Mouse (Mus musculus) CH12.LX (cell line): ENCODE data around the gene Guca1b. TPM values are rescaled to one million over a fixed set of nuclear protein-coding genes. Genes with fewer than 3 reads are reported as not detected.

Source experiments
- DNase-seq: peaks from one replicate; pipeline ENCODE4 v3.0.0-alpha.2; 2013; ENCODE audit errors: extremely low read depth
- H3K27ac ChIP-seq: 2 replicates; pipeline ENCODE4 v1.5.1; 2012; ENCODE audit warnings: low read depth, mild to moderate bottlenecking, control low read depth, moderate library complexity; ENCODE audit not compliant: insufficient read depth
- H3K27me3 ChIP-seq: replicated peaks from 2 replicates; pipeline ENCODE3; 2012; ENCODE audit warnings: inconsistent platforms
- H3K36me3 ChIP-seq, 2 experiments: replicated peaks in 1 of 2; 2 replicates each; pipeline versions ENCODE3 to v1.6.1; 2012; ENCODE audit warnings: inconsistent platforms in 1 of 2, low read length in 1 of 2, mild to moderate bottlenecking in 1 of 2, mixed read lengths in 1 of 2, moderate library complexity in 1 of 2; ENCODE audit not compliant: control insufficient read depth in 1 of 2, insufficient read depth in 1 of 2
- H3K4me1 ChIP-seq, 2 experiments: 2 replicates each; pipeline ENCODE4 v1.6.1; 2012; ENCODE audit warnings: inconsistent platforms in 1 of 2, moderate library complexity in 1 of 2; ENCODE audit not compliant: insufficient read depth in 2 of 2, control insufficient read depth in 1 of 2
- H3K4me2 ChIP-seq: 2 replicates; pipeline ENCODE4 v1.6.1; 2012; ENCODE audit warnings: low read depth, mild to moderate bottlenecking, control low read depth; ENCODE audit not compliant: poor library complexity, insufficient read depth, severe bottlenecking
- H3K4me3 ChIP-seq, 3 experiments: fragments of 150-350 bp in 1 of 3; sonication (generic) in 1 of 3; replicated peaks in 1 of 3; 2 replicates each; pipeline versions ENCODE3 to v1.5.1; 2011 to 2012; ENCODE audit warnings: low read depth in 2 of 3, low read length in 2 of 3, mild to moderate bottlenecking in 2 of 3, moderate library complexity in 2 of 3, control low read depth in 1 of 3, improper control_type of control experiment in 1 of 3, inconsistent platforms in 1 of 3, mixed read lengths in 1 of 3; ENCODE audit not compliant: poor library complexity in 1 of 3
- H3K79me2 ChIP-seq: replicated peaks from 2 replicates; pipeline ENCODE4 v1.6.1; 2012; ENCODE audit warnings: mild to moderate bottlenecking, moderate library complexity; ENCODE audit not compliant: control insufficient read depth, poor library complexity, insufficient read depth, severe bottlenecking; ENCODE audit errors: extremely low read depth
- H3K9ac ChIP-seq: 2 replicates; pipeline ENCODE4 v1.6.1; 2012; ENCODE audit warnings: low read depth, mild to moderate bottlenecking, control low read depth, moderate library complexity; ENCODE audit not compliant: insufficient read depth
- H3K9me3 ChIP-seq: replicated peaks from 2 replicates; pipeline ENCODE3; 2012; ENCODE audit warnings: low read length, inconsistent platforms, mixed read lengths
- BHLHE40 ChIP-seq: IDR thresholded peaks from 2 replicates; pipeline ENCODE4 v1.6.1; 2011; ENCODE audit warnings: mild to moderate bottlenecking, low read depth, low read length, improper control_type of control experiment
- CTCF ChIP-seq, 2 experiments: IDR thresholded peaks in 1 of 2; conservative IDR thresholded peaks in 1 of 2; 2 replicates each; pipeline ENCODE4 v1.5.1; 2011 to 2012; ENCODE audit warnings: low read depth in 2 of 2, low read length in 2 of 2, improper control_type of control experiment in 1 of 2, inconsistent platforms in 1 of 2, mild to moderate bottlenecking in 1 of 2, moderate library complexity in 1 of 2
- ELF1 ChIP-seq: IDR thresholded peaks from 2 replicates; pipeline ENCODE4 v1.6.1; 2014; ENCODE audit warnings: low read depth, mild to moderate bottlenecking, inconsistent platforms, low read length, improper control_type of control experiment
- ETS1 ChIP-seq: conservative IDR thresholded peaks from 2 replicates; pipeline ENCODE4 v1.6.1; 2012; ENCODE audit warnings: low read depth, mild to moderate bottlenecking, inconsistent platforms, low read length, improper control_type of control experiment, moderate library complexity
- GABPA ChIP-seq: IDR thresholded peaks from 2 replicates; pipeline ENCODE4 v1.6.1; 2012; ENCODE audit warnings: low read depth, low read length, improper control_type of control experiment, inconsistent platforms; ENCODE audit not compliant: insufficient replicate concordance
- HCFC1 ChIP-seq: IDR thresholded peaks from 2 replicates; pipeline ENCODE4 v1.6.1; 2012; ENCODE audit warnings: low read depth, mild to moderate bottlenecking, inconsistent platforms, low read length, improper control_type of control experiment
- IRF4 ChIP-seq: IDR thresholded peaks from 2 replicates; pipeline ENCODE4 v1.6.1; 2014; ENCODE audit warnings: low read depth, mild to moderate bottlenecking, inconsistent platforms, low read length, improper control_type of control experiment
- JUN ChIP-seq: IDR thresholded peaks from 2 replicates; pipeline ENCODE4 v1.6.1; 2011; ENCODE audit warnings: low read depth, mild to moderate bottlenecking, low read length, improper control_type of control experiment, moderate library complexity; ENCODE audit not compliant: insufficient read depth
- JUND ChIP-seq: conservative IDR thresholded peaks from 2 replicates; pipeline ENCODE4 v1.6.1; 2011; ENCODE audit warnings: low read depth, low read length, improper control_type of control experiment
- KAT2A ChIP-seq: IDR thresholded peaks from 2 replicates; pipeline ENCODE4 v1.6.1; 2012; ENCODE audit warnings: low read length, improper control_type of control experiment, inconsistent platforms; ENCODE audit not compliant: insufficient replicate concordance
- MAFK ChIP-seq: IDR thresholded peaks from 2 replicates; pipeline ENCODE4 v1.6.1; 2011; ENCODE audit warnings: low read length, improper control_type of control experiment; ENCODE audit not compliant: insufficient replicate concordance
- MAZ ChIP-seq: IDR thresholded peaks from 2 replicates; pipeline ENCODE4 v1.6.1; 2012; ENCODE audit warnings: low read depth, mild to moderate bottlenecking, inconsistent platforms, low read length, improper control_type of control experiment, moderate library complexity
- MEF2A ChIP-seq: IDR thresholded peaks from 2 replicates; pipeline ENCODE4 v1.6.1; 2014; ENCODE audit warnings: low read depth, mild to moderate bottlenecking, inconsistent platforms, low read length, improper control_type of control experiment, borderline replicate concordance
- NRF1 ChIP-seq: IDR thresholded peaks from 2 replicates; pipeline ENCODE4 v1.6.1; 2014; ENCODE audit warnings: low read depth, mild to moderate bottlenecking, inconsistent platforms, low read length, improper control_type of control experiment, moderate library complexity
- POLR2AphosphoS2 ChIP-seq: IDR thresholded peaks from 2 replicates; pipeline ENCODE4 v1.6.1; 2011; ENCODE audit warnings: low read depth, low read length, improper control_type of control experiment
- SMC3 ChIP-seq: IDR thresholded peaks from 2 replicates; pipeline ENCODE4 v1.6.1; 2011; ENCODE audit warnings: low read depth, low read length, improper control_type of control experiment
- TBP ChIP-seq: conservative IDR thresholded peaks from 2 replicates; pipeline ENCODE4 v1.6.1; 2011; ENCODE audit warnings: low read depth, low read length, improper control_type of control experiment
- USF1 ChIP-seq: IDR thresholded peaks from 2 replicates; pipeline ENCODE4 v1.6.1; 2014; ENCODE audit warnings: low read depth, mild to moderate bottlenecking, inconsistent platforms, low read length, improper control_type of control experiment
- USF2 ChIP-seq: conservative IDR thresholded peaks from 2 replicates; pipeline ENCODE4 v1.6.1; 2011; ENCODE audit warnings: low read depth, low read length, improper control_type of control experiment
- ZC3H11A ChIP-seq: IDR thresholded peaks from 2 replicates; pipeline ENCODE4 v1.6.1; 2012; ENCODE audit warnings: low read depth, mild to moderate bottlenecking, inconsistent platforms, low read length, improper control_type of control experiment
- dilution Hi-C: fragments of 300-500 bp; cut with MboI; formaldehyde crosslinking; loops from 2 replicates; pipeline ENCODE4 v1.14.3; 2020; ENCODE audit warnings: low sequenced_read_pairs; ENCODE audit not compliant: extremely low pct_unique_long_range_greater_than_20kb, extremely low pct_ligation_motif_present
- in situ Hi-C: fragments of 300-500 bp; cut with MboI; formaldehyde crosslinking; loops from 3 replicates; pipeline ENCODE4 v1.14.3; 2019; ENCODE audit warnings: low sequenced_read_pairs, low pct_ligation_motif_present, low pct_unique_long_range_greater_than_20kb, mixed read lengths
- polyA plus RNA-seq: library from polyadenylated mRNA; unstranded; fragments of >175 nt; gene quantifications from 2 replicates; pipeline ENCODE4 v1.2.1, GENCODE M21; 2012; ENCODE audit warnings: low read depth; ENCODE audit not compliant: insufficient read length
- total RNA-seq, 2 experiments: library from RNA; depleted of rRNA; stranded (reverse); fragments of 300-350 nt in 1 of 2; fragments of >200 nt in 1 of 2; gene quantifications; 2 replicates each; pipeline ENCODE4 v1.2.3; 2012 to 2014

Guca1b gene
- total and polyA plus RNA-seq, 3 experiments, result 0.59 to 1.6 (median 0.62) TPM

DNA sequence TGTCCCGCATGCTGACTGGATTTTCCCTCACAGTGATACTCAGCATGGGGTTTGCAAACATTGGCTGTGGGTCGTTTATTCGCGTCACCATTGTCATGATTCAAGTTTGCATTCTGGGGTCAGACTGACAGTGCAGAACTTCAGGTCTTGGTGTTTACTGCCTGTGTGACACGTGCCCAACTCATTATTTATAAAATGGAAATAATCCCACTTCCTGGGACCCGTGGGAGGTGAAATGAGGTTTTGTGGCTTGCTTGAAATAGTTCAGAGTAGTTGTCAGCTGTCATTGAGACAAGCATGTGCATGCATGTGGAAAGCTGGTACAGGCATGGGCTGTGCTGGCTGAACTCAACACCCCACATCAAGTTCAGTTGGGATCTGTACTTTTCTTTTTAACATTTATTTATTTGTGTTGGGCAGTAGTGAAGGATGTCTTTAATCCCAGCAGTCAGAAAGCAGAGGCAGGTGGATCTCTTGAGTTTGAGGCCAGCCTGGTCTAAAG lies 8.4 kb upstream of the Guca1b start:
- in situ Hi-C loops, result loop anchor here (25.0 kb wide), 1 partner anchor 235 kb away; the partner anchor contains the start of genes Bysl, Gm20517 and Med20
- H3K27ac ChIP-seq, result no peak overlapping the region
- H3K79me2 ChIP-seq, result peaks cover 1% of the 10 kb centered on the region; the same call in 1 of the 2 replicates

DNA sequence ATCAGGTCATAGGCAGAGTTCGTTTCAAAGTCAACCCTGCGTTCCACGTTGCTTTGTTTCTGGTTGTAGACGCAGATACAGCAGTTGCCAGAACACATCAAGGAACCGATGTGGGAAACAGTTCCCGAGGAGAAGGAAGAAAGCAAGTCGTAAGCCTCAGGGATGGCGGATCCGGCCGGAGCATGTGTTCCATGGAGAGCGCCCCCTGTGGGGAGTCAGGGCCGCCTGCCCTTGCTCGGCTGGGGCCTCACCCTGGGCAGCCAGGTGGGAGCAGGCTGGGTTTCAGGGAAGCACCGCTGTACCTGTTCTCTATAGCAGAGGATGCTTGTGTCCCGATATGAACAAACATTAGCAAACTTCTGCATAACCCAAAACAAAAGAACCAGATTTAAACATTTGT lies 7.1 kb upstream of the Guca1b start:
- H3K36me3 ChIP-seq, result peaks cover 70 to 96% of the 10 kb centered on the region in 2 experiments
- no peaks in the 10 kb centered on the region for H3K27me3 ChIP-seq
- no peak overlapping the region for H3K4me3 ChIP-seq
- H3K27ac ChIP-seq, result no peak overlapping the region
- no peaks in the 10 kb centered on the region for H3K79me2 ChIP-seq
- no peaks in the 10 kb centered on the region for H3K4me1 ChIP-seq
- no peak overlapping the region for H3K9ac ChIP-seq
- no peak overlapping the region for H3K4me2 ChIP-seq
- in situ Hi-C loops, result loop anchor here (25.0 kb wide), 1 partner anchor 234 kb away; the partner anchor contains the start of genes Bysl, Gm20517 and Med20
- dilution Hi-C loops, result no loop called here
- no peaks in the 10 kb centered on the region for H3K9me3 ChIP-seq
- DNase-seq, result no peak
- TF ChIP-seq NRF1, result no peak

More for the DNA sequence above, 8.4 kb upstream of the Guca1b start:
- Histone ChIP-seq H3K4me3 (no peak overlapping the region), H3K9ac (no peak overlapping the region), H3K27me3 (no peaks in the 10 kb centered on the region), H3K36me3 (peaks cover 80 to 99% of the 10 kb centered on the region in 2 experiments), H3K4me1 (peaks cover 0 to 2% of the 10 kb centered on the region in 2 experiments; a peak in 2 of 4 replicates), H3K4me2 (no peak overlapping the region), H3K9me3 (no peaks in the 10 kb centered on the region)
- dilution Hi-C loops, result no loop called here
- no peak for TF ChIP-seq MAZ
- no peak for TF ChIP-seq GABPA
- TF ChIP-seq MEF2A, result no peak
- TF ChIP-seq ETS1, result no peak
- TF ChIP-seq CTCF (conservative IDR thresholded peaks at IDR 0.05 in 1 of 2, IDR thresholded peaks at IDR 0.05 in 1 of 2; ENCODE audit: low read depth in 2 of 2, low read length in 2 of 2), result no peak
- TF ChIP-seq BHLHE40, result no peak
- no peak for TF ChIP-seq IRF4
- TF ChIP-seq TBP, result no peak
- DNase-seq, result no peak

DNA sequence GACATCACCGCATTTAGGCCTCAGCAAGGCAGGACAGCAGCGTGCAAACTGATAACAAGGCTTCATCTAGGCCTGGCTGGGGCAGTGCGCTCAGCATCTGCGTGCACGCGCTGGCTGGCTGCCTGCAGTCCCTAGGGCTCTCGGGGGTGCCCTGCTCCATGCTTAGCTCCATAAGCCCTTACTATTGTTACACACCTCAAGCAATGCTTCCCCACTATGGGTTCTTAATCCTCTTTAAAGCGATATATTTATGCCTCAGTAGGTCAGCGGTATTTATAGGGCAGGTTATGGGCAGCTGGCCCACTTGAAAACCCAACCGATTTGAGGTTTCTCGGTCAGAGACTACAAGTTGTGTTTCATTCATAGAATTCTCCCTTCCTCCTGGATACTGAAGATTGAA lies 3.3 kb upstream of the Guca1b start:
- TF ChIP-seq ELF1, result no peak
- TF ChIP-seq NRF1, result no peak
- TF ChIP-seq ZC3H11A, result no peak
- no peak for TF ChIP-seq IRF4
- TF ChIP-seq GABPA, result no peak
- no peak for TF ChIP-seq SMC3
- TF ChIP-seq HCFC1, result no peak
- TF ChIP-seq TBP, result no peak
- no peak for TF ChIP-seq JUND
- TF ChIP-seq USF1, result no peak
- no peak for TF ChIP-seq JUN
- TF ChIP-seq MAFK, result no peak
- no peak for TF ChIP-seq KAT2A
- no peak for TF ChIP-seq USF2
- TF ChIP-seq CTCF (conservative IDR thresholded peaks at IDR 0.05 in 1 of 2, IDR thresholded peaks at IDR 0.05 in 1 of 2; ENCODE audit: low read depth in 2 of 2, low read length in 2 of 2), result no peak
- no peak for TF ChIP-seq POLR2AphosphoS2
- in situ Hi-C loops (loop anchor here (25.0 kb wide), 1 partner anchor 230 kb away; the partner anchor contains the start of genes Bysl, Gm20517 and Med20), dilution Hi-C loops (no loop called here)
- H3K9ac ChIP-seq, result no peak overlapping the region
- H3K79me2 ChIP-seq, result no peaks in the 10 kb centered on the region
- no peaks in the 10 kb centered on the region for H3K27me3 ChIP-seq
- no peak overlapping the region for H3K4me3 ChIP-seq
- H3K36me3 ChIP-seq, result peaks cover 43 to 81% of the 10 kb centered on the region in 2 experiments
- no peaks in the 10 kb centered on the region for H3K4me1 ChIP-seq
- DNase-seq, result no peak
- H3K4me2 ChIP-seq, result no peak overlapping the region
- no peak overlapping the region for H3K27ac ChIP-seq
- H3K9me3 ChIP-seq, result peaks cover 9% of the 10 kb centered on the region
